ENCODE assay signal across 17 mouse cellular contexts in the genomic region with DNA sequence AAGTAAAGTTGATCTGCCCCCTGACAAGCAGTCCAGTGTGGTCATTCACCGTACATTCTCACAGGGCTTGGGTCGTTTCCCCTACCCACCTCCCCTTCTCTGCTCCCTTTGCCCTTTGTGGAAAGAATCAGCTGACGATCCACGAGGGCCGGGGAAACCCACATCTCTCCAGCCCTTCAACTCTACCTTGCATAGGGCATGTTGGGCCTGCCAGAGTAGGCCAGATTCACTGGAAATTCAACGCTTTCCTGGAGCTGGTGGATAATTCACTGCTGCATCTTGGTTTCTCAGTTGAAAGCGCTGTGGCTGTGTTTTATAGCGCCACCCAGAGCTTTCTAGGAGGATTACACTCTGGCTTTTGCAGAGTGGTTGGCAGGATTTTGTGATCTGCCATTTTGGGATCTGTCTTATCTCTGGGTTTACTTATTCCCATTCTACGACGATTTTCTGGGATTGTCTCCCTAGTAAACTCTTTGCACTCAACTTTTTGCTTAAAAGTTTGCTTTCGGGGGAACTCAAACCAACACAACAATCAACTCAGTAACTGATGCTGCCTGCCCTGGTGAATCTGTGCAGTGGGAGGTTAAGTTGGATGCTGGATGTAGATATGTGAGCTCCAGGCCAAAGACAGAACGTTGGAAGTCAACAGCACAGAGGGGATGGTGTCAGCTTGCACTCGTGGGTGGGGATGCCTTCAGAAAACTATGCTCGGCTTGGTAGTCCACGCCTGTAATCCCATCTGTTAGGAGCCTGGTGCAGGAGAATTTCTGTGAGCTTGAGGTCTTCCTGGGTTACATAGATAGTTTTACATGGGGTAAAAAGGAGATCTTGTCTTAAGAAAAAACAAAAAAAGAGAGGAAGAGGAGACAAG. TPM values are rescaled to one million over a fixed set of nuclear protein-coding genes. Genes with fewer than 3 reads are reported as not detected.
A peak's percentile ranks its signal among the peaks of the same experiment; 100 is the strongest.
DNase-seq lines count a peak whose midpoint lies in the region; ATAC-seq and TF ChIP-seq lines count a peak whose summit lies in the region.
"Had no signal": no experiment of that assay in that cellular context is flagged by ENCODE, and none has a peak within 500 bp of the region (broad histone marks: within the 10 kb centered on the region; RNA-seq: fewer than 3 reads in every experiment).

No protein-coding gene starts in this region.

- H3K27ac ChIP-seq in liver, embryonic 14.5 days: no peak overlapping the region
- H3K27ac ChIP-seq in liver, embryonic 12.5 days: no peak overlapping the region
- no peak overlapping the region for H3K27ac ChIP-seq in MEL (ENCODE audit: control insufficient read depth, low read depth, low read length)
- H3K27ac ChIP-seq: limb, embryonic 15.5 days; neural tube, embryonic 13.5 days; stomach, embryonic 15.5 days had no signal

- TF ChIP-seq CTCF in liver, embryonic 14.5 days (IDR thresholded peaks at IDR 0.05; ENCODE audit: low read depth): peak; percentile 38; the same call in 1 of the 2 replicates
- TF ChIP-seq CTCF in MEL (IDR thresholded peaks at IDR 0.05 in 2 of 3, conservative IDR thresholded peaks at IDR 0.05 in 1 of 3; ENCODE audit: control insufficient read depth in 1 of 3, insufficient read depth in 1 of 3, low read depth in 2 of 3, low read length in 3 of 3, poor library complexity in 1 of 3, severe bottlenecking in 1 of 3): peak; percentile 55 to 75 (median 74)

- no peaks in the 10 kb centered on the region; a peak in 1 of 4 replicates for H3K4me1 ChIP-seq in liver, embryonic 14.5 days (replicated peaks; ENCODE audit: control insufficient read depth in 2 of 2, insufficient read depth in 2 of 2, low read length in 1 of 2)
- no peaks in the 10 kb centered on the region for H3K4me1 ChIP-seq in liver, embryonic 12.5 days
- H3K4me1 ChIP-seq in MEL (ENCODE audit: control insufficient read depth in 1 of 2, insufficient read depth in 2 of 2, low read length in 2 of 2): no peaks in the 10 kb centered on the region
- H3K4me1 ChIP-seq: limb, embryonic 15.5 days; neural tube, embryonic 13.5 days; stomach, embryonic 15.5 days had no signal

- no peak for TF ChIP-seq EP300 in liver, embryonic 14.5 days (IDR thresholded peaks at IDR 0.05; ENCODE audit: low read depth)
- TF ChIP-seq EP300 in MEL (IDR thresholded peaks at IDR 0.05; ENCODE audit: low read depth in 1 of 2, low read length in 2 of 2): no peak

- H3K4me2 ChIP-seq in liver, embryonic 14.5 days (ENCODE audit: low read depth): no peak overlapping the region
- H3K4me2 ChIP-seq in liver, embryonic 12.5 days: no peak overlapping the region
- H3K4me2 ChIP-seq: limb, embryonic 15.5 days; neural tube, embryonic 13.5 days; stomach, embryonic 15.5 days had no signal

- peak; percentile 56 for TF ChIP-seq RAD21 in MEL (IDR thresholded peaks at IDR 0.05; ENCODE audit: low read depth, low read length)

- TF ChIP-seq POLR2A in MEL (IDR thresholded peaks at IDR 0.05; ENCODE audit: control insufficient read depth in 1 of 2, insufficient read depth in 1 of 2, low read depth in 1 of 2, low read length in 2 of 2, poor library complexity in 1 of 2): no peak

- H3K36me3 ChIP-seq in liver, embryonic 14.5 days (replicated peaks; ENCODE audit: control insufficient read depth, insufficient read depth, low read depth): no peaks in the 10 kb centered on the region
- H3K36me3 ChIP-seq in liver, embryonic 12.5 days: no peaks in the 10 kb centered on the region
- no peaks in the 10 kb centered on the region for H3K36me3 ChIP-seq in MEL (ENCODE audit: control insufficient read depth in 1 of 2, insufficient read depth in 2 of 2, low read length in 2 of 2)
- H3K36me3 ChIP-seq: limb, embryonic 15.5 days; neural tube, embryonic 13.5 days; stomach, embryonic 15.5 days had no signal

- no peaks in the 10 kb centered on the region for H3K79me2 ChIP-seq in MEL (ENCODE audit: control insufficient read depth, insufficient read depth, low read length, poor library complexity)

- H3K9ac ChIP-seq in liver, embryonic 14.5 days (replicated peaks): no peak overlapping the region
- no peak overlapping the region for H3K9ac ChIP-seq in liver, embryonic 12.5 days
- no peak overlapping the region for H3K9ac ChIP-seq in MEL (ENCODE audit: control insufficient read depth, low read depth, low read length, poor library complexity, severe bottlenecking)
- H3K9ac ChIP-seq: limb, embryonic 15.5 days; neural tube, embryonic 13.5 days; stomach, embryonic 15.5 days had no signal

- H3K27me3 ChIP-seq in liver, embryonic 14.5 days (ENCODE audit: control insufficient read depth, insufficient read depth, low read length): no peaks in the 10 kb centered on the region
- H3K27me3 ChIP-seq in liver, embryonic 12.5 days (replicated peaks): peaks cover 10% of the 10 kb centered on the region; the same call in 1 of the 2 replicates
- peaks cover 12 to 14% of the 10 kb centered on the region in 2 experiments for H3K27me3 ChIP-seq in MEL (ENCODE audit: control insufficient read depth in 1 of 2, insufficient read depth in 2 of 2, low read length in 2 of 2)
- H3K27me3 ChIP-seq: limb, embryonic 15.5 days; neural tube, embryonic 13.5 days; stomach, embryonic 15.5 days had no signal

- 64% methylated on average over 15 of the region's 15 CpGs for WGBS in liver, embryonic 14.5 days (ENCODE audit: insufficient replicate concordance)
- WGBS in liver, embryonic 12.5 days (ENCODE audit: insufficient replicate concordance): 64% methylated on average over 15 of the region's 15 CpGs

- no peak overlapping the region for H3K4me3 ChIP-seq in liver, embryonic 14.5 days (ENCODE audit: insufficient read depth in 1 of 2, low read depth in 2 of 2, low read length in 2 of 2)
- no peak overlapping the region for H3K4me3 ChIP-seq in liver, embryonic 12.5 days
- H3K4me3 ChIP-seq in MEL (ENCODE audit: control insufficient read depth in 1 of 2, insufficient read depth in 1 of 2, low read depth in 2 of 2, low read length in 2 of 2): no peak overlapping the region
- H3K4me3 ChIP-seq: limb, embryonic 15.5 days; megakaryocyte, embryonic 14.5 days; neural tube, embryonic 13.5 days; stomach, embryonic 15.5 days had no signal

- no peak for DNase-seq in liver, embryonic 14.5 days (ENCODE audit: low read depth in 3 of 3, low spot score in 3 of 3)
- DNase-seq in ES-CJ7 (ENCODE audit: low read depth, low spot score): peak; percentile 38
- peak; percentile 42 for DNase-seq in MEL (ENCODE audit: low read depth, low spot score)
- DNase-seq in layer of hippocampus, adult 9-10 months (ENCODE audit: low spot score): peak; percentile 44
- no peak for DNase-seq in yolk sac, embryonic 10.5 days (ENCODE audit: low spot score)
- DNase-seq: cerebellum, adult 11-12 months; gastrocnemius, postnatal 10 days; heart, adult 18-20 months had no signal

- no peak for ATAC-seq in liver, embryonic 14.5 days (ENCODE audit: insufficient read depth)
- no peak for ATAC-seq in liver, embryonic 12.5 days
- ATAC-seq in megakaryocyte progenitor cell, adult 5-6 weeks (replicated peaks; ENCODE audit: poor library complexity): no peak

- no peaks in the 10 kb centered on the region for H3K9me3 ChIP-seq in liver, embryonic 14.5 days (ENCODE audit: control insufficient read depth, low read length)
- no peaks in the 10 kb centered on the region for H3K9me3 ChIP-seq in liver, embryonic 12.5 days (replicated peaks)
- no peaks in the 10 kb centered on the region for H3K9me3 ChIP-seq in MEL (replicated peaks; ENCODE audit: insufficient read depth, low read length)
- H3K9me3 ChIP-seq: limb, embryonic 15.5 days; megakaryocyte, embryonic 14.5 days; neural tube, embryonic 13.5 days; stomach, embryonic 15.5 days had no signal

TF ChIP-seq in MEL, 35 proteins besides CTCF, POLR2A, EP300 and RAD21:
- TF ChIP-seq ZC3H11A (IDR thresholded peaks at IDR 0.05; ENCODE audit: low read depth, low read length): peak; percentile 37
- TF ChIP-seq E2F4 (IDR thresholded peaks at IDR 0.05; ENCODE audit: borderline replicate concordance, low read depth, low read length): no peak
- peak; percentile 62 for TF ChIP-seq SMC3 (IDR thresholded peaks at IDR 0.05; ENCODE audit: low read depth, low read length)
- TF ChIP-seq SIN3A (IDR thresholded peaks at IDR 0.05; ENCODE audit: low read length): no peak
TF ChIP-seq in MEL: peak in this region for 2.

RNA-seq across cellular contexts. Expression of a gene that starts 8.5 kb away (rescaled TPM):
- not detected in 2 replicates for polyA plus RNA-seq in liver, embryonic 14.5 days (2012; rRNA removed)
- not detected in 2 replicates for polyA plus RNA-seq in liver, embryonic 14.5 days (2014; fragmentation: Nextera tagmentation; extraction: Ambion mirVana)
- not detected in 2 replicates for polyA plus RNA-seq in liver, embryonic 12.5 days (2016; fragmentation: Nextera tagmentation; extraction: Ambion mirVana)
- not detected in 2 replicates for total RNA-seq in MEL (2012; rRNA removed)
- under 1 TPM in 1 of 2 experiments, not detected in 1; 0.25 TPM for polyA plus RNA-seq in MEL (2012; ENCODE audit: insufficient read depth in 1 of 2, insufficient read length in 2 of 2, low read depth in 1 of 2, low replicate concordance in 2 of 2, missing spikeins in 1 of 2)
- not detected in 2 replicates for total RNA-seq in megakaryocyte progenitor cell, adult 5-6 weeks (2015)
- total RNA-seq in megakaryocyte progenitor cell, adult 5-6 weeks (2017): not detected in 2 replicates
- total RNA-seq: adrenal gland, adult 18-20 months; gastrocnemius, postnatal 10 days; hematopoietic stem cell, adult 5-6 weeks; monocyte, adult 5-6 weeks had no signal

RNA-seq across cellular contexts. Expression of a gene that starts 36.4 kb away (rescaled TPM):
- polyA plus RNA-seq in liver, embryonic 14.5 days (2012; rRNA removed): 0.92 and 1.3 TPM in 2 replicates
- polyA plus RNA-seq in liver, embryonic 14.5 days (2014; fragmentation: Nextera tagmentation; extraction: Ambion mirVana): 1.9 and 2.3 TPM in 2 replicates
- polyA plus RNA-seq in liver, embryonic 12.5 days (2016; fragmentation: Nextera tagmentation; extraction: Ambion mirVana): 4.5 and 4.8 TPM in 2 replicates
- 4.8 and 7.4 TPM in 2 replicates for total RNA-seq in MEL (2012; rRNA removed)
- polyA plus RNA-seq in MEL (2012; ENCODE audit: insufficient read depth in 1 of 2, insufficient read length in 2 of 2, low read depth in 1 of 2, low replicate concordance in 2 of 2, missing spikeins in 1 of 2): 1 to 10 TPM in 1 of 2 experiments, not detected in 1; 8.7 TPM
- total RNA-seq in megakaryocyte progenitor cell, adult 5-6 weeks (2015): 14.7 and 19.3 TPM in 2 replicates
- 20.9 and 21.4 TPM in 2 replicates for total RNA-seq in megakaryocyte progenitor cell, adult 5-6 weeks (2017)

RNA-seq across cellular contexts. Expression of a gene that starts 53.0 kb away (rescaled TPM):
- 0.15 and 0.29 TPM in 2 replicates for polyA plus RNA-seq in liver, embryonic 14.5 days (2012; rRNA removed)
- 0.25 and 0.27 TPM in 2 replicates for polyA plus RNA-seq in liver, embryonic 14.5 days (2014; fragmentation: Nextera tagmentation; extraction: Ambion mirVana)
- 0.57 and 0.68 TPM in 2 replicates for polyA plus RNA-seq in liver, embryonic 12.5 days (2016; fragmentation: Nextera tagmentation; extraction: Ambion mirVana)
- total RNA-seq in MEL (2012; rRNA removed): 7.1 and 9.4 TPM in 2 replicates
- 10 to 100 TPM in 1 of 2 experiments, not detected in 1; 23.0 TPM for polyA plus RNA-seq in MEL (2012; ENCODE audit: insufficient read depth in 1 of 2, insufficient read length in 2 of 2, low read depth in 1 of 2, low replicate concordance in 2 of 2, missing spikeins in 1 of 2)
- total RNA-seq in megakaryocyte progenitor cell, adult 5-6 weeks (2015): 0.91 and 0.93 TPM in 2 replicates
- 0.54 and 0.74 TPM in 2 replicates for total RNA-seq in megakaryocyte progenitor cell, adult 5-6 weeks (2017)

Comparison
In these comparisons a context has a peak if more than half of its experiments do, and no peak if none do; other contexts are left out.
1. DNase-seq: peak in ES-CJ7 (single experiment), MEL (single experiment) and layer of hippocampus, adult 9-10 months (single experiment); none in liver, embryonic 14.5 days (0 of 3) and yolk sac, embryonic 10.5 days (single experiment).